Mouse (Mus musculus): ENCODE measurements at regions not wholly inside any gene's neighbourhood (a gene's known extent, or its start where the extent isn't known, plus 50 kb on each side); places are given as distances from the start of the nearest gene placed in this dataset.
A peak's percentile ranks its signal among the peaks of the same experiment; 100 is the strongest.

DNA sequence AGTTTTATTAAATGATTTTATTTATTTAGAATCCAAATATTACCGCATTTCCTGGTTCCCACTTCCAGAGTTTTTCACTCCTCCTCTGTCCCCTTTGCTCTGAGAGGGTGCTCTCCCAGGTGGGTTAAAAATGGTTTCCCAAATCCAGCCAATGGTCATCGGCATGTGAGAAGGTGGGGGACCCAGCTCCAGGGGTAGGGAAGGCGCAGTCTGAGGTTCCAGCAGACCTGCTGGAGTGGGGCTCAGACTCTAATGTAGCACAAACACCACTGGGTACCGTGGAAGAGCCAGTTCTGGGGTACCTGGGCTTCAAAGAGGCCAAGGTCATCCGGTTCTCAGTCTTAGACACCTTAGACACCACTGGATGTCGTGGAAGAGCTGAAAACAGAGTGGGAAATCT is 875.6 kb downstream of the Fscb start:
- no peak for DNase-seq (ENCODE audit: low spot score)

DNA sequence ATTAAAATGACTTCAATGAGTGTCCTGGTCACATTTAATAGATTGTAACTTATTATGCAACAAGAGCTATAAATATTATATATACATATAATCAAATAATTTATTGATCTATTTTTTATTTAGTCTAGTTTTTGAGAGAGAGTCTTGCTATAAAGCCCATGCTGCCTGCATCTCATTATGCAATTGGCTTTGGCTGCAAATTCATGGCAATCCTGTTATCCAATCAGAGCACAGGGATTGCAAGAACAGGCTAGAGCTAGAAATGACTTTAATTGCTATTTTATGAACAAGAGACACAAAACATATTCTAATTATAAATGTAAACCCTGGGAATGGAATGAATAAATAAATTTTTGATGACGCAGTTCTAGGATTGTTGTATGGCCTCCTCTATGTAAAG is 919.8 kb downstream of the Fscb start:
- DNase-seq (ENCODE audit: low spot score) = no peak

- DNase-seq (ENCODE audit: low spot score) = peak; percentile 47
These were observed 921.7 kb downstream of the Fscb start for GRCm38 (mm10) chr12:63552831-63553230.

DNA sequence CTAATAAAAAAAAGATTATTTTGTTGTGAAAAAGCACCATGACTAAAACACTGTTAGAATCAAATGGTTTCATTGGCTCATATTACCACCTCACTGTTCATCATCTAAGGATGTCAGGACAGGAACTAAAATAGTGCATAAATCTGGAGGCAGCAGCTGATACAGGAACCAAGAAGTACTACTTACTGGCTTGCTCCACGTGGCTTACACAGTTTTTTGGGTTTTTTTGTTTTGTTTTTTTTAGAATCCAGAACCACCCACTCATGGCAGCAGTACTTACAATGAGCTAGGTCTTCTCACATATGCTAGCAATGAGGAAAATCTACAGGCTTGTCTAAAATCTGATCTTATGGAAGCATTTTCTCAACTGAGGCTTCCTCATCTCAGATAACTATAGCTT is 940.4 kb downstream of the Fscb start:
- DNase-seq (ENCODE audit: low spot score) = no peak

DNA sequence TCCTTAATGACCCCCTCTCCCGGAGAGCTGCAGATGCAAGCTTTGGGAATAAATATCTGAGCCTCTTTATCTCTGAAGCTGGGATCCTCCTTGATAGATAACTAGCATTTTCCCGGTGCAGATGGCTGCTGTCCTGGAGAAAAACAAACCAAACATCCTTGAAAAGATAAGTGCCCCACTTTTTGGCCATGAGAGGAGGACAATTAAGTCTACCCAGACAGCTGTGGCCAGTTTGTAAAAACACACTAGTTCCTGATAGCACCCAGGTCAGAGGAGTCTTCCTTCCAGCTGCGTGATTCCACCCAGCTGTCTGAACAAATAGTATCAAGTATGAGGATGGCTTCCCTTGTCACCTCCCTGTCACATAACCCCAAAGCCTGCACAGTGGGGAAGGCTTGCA is 970.7 kb downstream of the Fscb start:
- DNase-seq (ENCODE audit: low spot score) = no peak

DNA sequence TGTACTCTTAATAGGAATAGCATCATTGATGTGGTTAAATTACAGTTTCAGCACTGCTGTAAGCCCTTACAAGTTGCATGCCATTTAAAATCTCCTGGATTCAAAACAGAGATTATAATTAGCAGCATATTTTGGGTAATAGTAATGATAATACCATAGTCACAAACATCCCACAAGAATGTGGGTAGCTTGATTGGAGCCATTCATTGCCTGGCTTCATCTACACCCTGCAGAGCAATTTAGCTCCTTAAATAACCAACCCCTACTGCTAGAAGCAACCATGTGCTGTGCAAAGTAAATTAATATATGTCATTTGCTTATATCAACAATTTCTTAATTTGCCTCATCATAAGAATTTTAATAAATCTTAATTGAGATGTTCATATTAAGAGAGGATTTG is 984.1 kb downstream of the Fscb start:
- DNase-seq (ENCODE audit: low spot score) = no peak

DNA sequence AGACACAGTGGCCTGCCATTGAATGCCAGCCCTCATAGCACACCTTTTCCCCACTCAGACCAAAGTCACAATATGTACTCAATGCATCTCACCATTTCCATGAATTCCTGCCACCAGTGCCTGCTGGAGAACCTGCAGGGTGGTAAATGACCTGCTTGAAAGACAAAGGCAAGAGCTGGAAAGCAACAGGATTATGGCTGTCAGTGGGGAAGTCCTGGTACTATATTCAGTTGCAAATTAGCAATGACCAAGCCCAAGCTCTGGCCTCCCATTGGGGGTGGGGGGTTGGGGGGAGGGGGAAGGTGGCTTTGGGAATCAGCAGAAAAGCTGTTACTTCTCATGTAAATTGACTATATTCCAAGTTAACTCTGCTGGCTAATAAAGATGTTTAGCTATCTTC is 990.4 kb downstream of the Fscb start:
- no peak for DNase-seq (ENCODE audit: low spot score)

- DNase-seq (ENCODE audit: low spot score) = no peak
These were observed 1005.6 kb downstream of the Fscb start for GRCm38 (mm10) chr12:63468936-63469335.
